Mouse (Mus musculus) forebrain, embryonic 16.5 days (tissue): Measurements from ENCODE around the gene Krt15. TPM values are rescaled to one million over a fixed set of nuclear protein-coding genes. Genes with fewer than 3 reads are reported as not detected.

ENCODE experiments used
- ATAC-seq: fragments of 200-750 bp; cut with Nextera tagmentation; 2 replicates; pipeline ENCODE4 v1.8.0; 2017; ENCODE audit warnings: mild to moderate bottlenecking, moderate library complexity
- H3K27ac ChIP-seq: fragments of 300-500 bp; sonication (generic); 2 replicates; pipeline ENCODE4 v1.5.1; 2014; ENCODE audit warnings: low read length, control low read depth
- H3K27me3 ChIP-seq: fragments of 300-500 bp; sonication (generic); replicated peaks from 2 replicates; pipeline ENCODE4 v1.6.1; 2014; ENCODE audit warnings: low read length; ENCODE audit not compliant: control insufficient read depth, insufficient read depth
- H3K36me3 ChIP-seq: fragments of 300-500 bp; sonication (generic); 2 replicates; pipeline ENCODE4 v1.6.1; 2014; ENCODE audit not compliant: control insufficient read depth, insufficient read depth
- H3K4me1 ChIP-seq: fragments of 300-500 bp; sonication (generic); replicated peaks from 2 replicates; pipeline ENCODE4 v1.6.1; 2014; ENCODE audit warnings: low read length; ENCODE audit not compliant: control insufficient read depth, insufficient read depth
- H3K4me2 ChIP-seq: fragments of 300-500 bp; sonication (generic); 2 replicates; pipeline ENCODE4 v1.6.1; 2014; ENCODE audit warnings: mild to moderate bottlenecking, low read length, control low read depth
- H3K4me3 ChIP-seq: fragments of 300-500 bp; sonication (generic); replicated peaks from 2 replicates; pipeline ENCODE4 v1.5.1; 2014; ENCODE audit warnings: mild to moderate bottlenecking, low read length, control low read depth
- H3K9ac ChIP-seq: fragments of 300-500 bp; sonication (generic); replicated peaks from 2 replicates; pipeline ENCODE4 v1.6.1; 2014; ENCODE audit warnings: low read depth, low read length, control low read depth
- H3K9me3 ChIP-seq: fragments of 300-500 bp; sonication (generic); 2 replicates; pipeline ENCODE4 v1.6.1; 2016; ENCODE audit warnings: low read length; ENCODE audit not compliant: control insufficient read depth
- WGBS: fragments of 180-500 bp; shearing (Covaris S2); extraction: QIAGEN DNeasy Blood & Tissue Kit; methylation state at CpG from one replicate; pipeline ENCODE4 v1.1.7; 2014; 5-methylcytosine and 5-hydroxymethylcytosine counted together
- polyA plus RNA-seq: library from polyadenylated mRNA; unstranded; fragments of >200 nt; fragmentation: Nextera tagmentation; extraction: Ambion mirVana; gene quantifications from 2 replicates; pipeline ENCODE4 v1.2.1, GENCODE M21; 2015

The Krt15 gene
- polyA plus RNA-seq, 1 experiment from 2014 or later = not detected

GRCm38 (mm10) chr11:100138809-100139208, 3.1 kb upstream of the Krt15 start:
- Histone ChIP-seq H3K27ac (no peak overlapping the region), H3K27me3 (no peaks in the 10 kb centered on the region), H3K9me3 (no peaks in the 10 kb centered on the region), H3K9ac (no peak overlapping the region), H3K4me3 (no peak overlapping the region), H3K4me2 (no peak overlapping the region), H3K4me1 (peaks cover 6% of the 10 kb centered on the region; the same call in 1 of the 2 replicates), H3K36me3 (no peaks in the 10 kb centered on the region)
- WGBS = 54% methylated on average over 7 of the region's 7 CpGs
- ATAC-seq = no peak

DNA sequence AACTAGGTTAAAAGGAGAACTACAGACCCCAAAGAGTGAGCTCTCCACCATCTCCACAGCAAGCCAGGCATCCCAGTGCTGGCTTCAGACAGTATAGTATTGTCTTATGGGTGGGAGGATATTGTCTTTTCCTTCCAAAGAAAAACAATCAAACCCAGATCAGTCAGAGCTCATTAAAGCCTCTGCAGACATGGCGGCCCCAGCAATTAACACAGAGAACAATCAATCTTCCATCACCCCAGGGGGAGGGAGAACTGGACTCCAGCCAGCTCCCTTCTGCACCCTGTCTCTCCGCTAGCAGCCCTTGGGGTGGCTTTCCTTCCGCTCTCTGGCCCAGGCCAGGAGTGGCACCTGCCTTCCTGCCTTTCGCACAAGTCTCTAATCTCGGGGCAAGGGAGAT, 2.0 kb upstream of the Krt15 start:
- WGBS = 20% methylated on average over 5 of the region's 5 CpGs
- ATAC-seq = peak; percentile 61; the same call in 1 of the 2 replicates
- peaks cover 6% of the 10 kb centered on the region; the same call in 1 of the 2 replicates for H3K4me1 ChIP-seq
- no peak overlapping the region for H3K27ac ChIP-seq
- H3K36me3 ChIP-seq = no peaks in the 10 kb centered on the region
- H3K9ac ChIP-seq = no peak overlapping the region
- H3K4me3 ChIP-seq = no peak overlapping the region
- no peaks in the 10 kb centered on the region for H3K27me3 ChIP-seq
- H3K9me3 ChIP-seq = no peaks in the 10 kb centered on the region
- H3K4me2 ChIP-seq = no peak overlapping the region

- H3K4me2 ChIP-seq = no peak overlapping the region
- H3K27me3 ChIP-seq = no peaks in the 10 kb centered on the region
- no peak for ATAC-seq
- H3K4me3 ChIP-seq = no peak overlapping the region
- no peak overlapping the region for H3K9ac ChIP-seq
- no peaks in the 10 kb centered on the region for H3K36me3 ChIP-seq
- peaks cover 6% of the 10 kb centered on the region; the same call in 1 of the 2 replicates for H3K4me1 ChIP-seq
- H3K27ac ChIP-seq = no peak overlapping the region
- 37% methylated on average over 5 of the region's 5 CpGs for WGBS
- no peaks in the 10 kb centered on the region for H3K9me3 ChIP-seq
Measured at GRCm38 (mm10) chr11:100136559-100136958, 831 bp upstream of the Krt15 start.

DNA sequence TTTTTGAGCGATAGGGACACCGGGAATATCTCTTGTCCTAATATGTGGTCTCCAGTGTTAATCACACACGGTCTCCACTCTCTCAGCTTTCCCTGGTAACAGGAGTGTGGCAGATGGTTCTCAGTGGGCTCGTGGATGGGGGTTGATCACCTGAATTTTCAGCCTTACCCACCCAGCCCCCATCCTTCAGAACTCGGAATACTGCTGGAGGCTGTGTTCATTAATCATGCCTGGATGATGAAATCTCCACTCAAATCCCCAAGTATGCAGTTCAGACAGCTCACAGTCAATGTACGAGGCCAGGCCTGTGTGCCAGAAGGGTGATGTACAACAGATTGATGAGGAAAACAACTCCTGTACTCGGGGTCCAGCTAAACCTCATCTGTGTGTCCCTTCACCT, 10.8 kb downstream of the Krt15 start:
- ATAC-seq = no peak
- H3K4me1 ChIP-seq = no peaks in the 10 kb centered on the region
- no peak overlapping the region for H3K4me2 ChIP-seq
- H3K4me3 ChIP-seq = no peak overlapping the region
- H3K27me3 ChIP-seq = no peaks in the 10 kb centered on the region
- no peak overlapping the region for H3K27ac ChIP-seq
- H3K9me3 ChIP-seq = no peaks in the 10 kb centered on the region
- whole genome bisulfite sequencing = 88% methylated on average over 7 of the region's 7 CpGs
- H3K36me3 ChIP-seq = no peaks in the 10 kb centered on the region
- no peak overlapping the region for H3K9ac ChIP-seq

- no peak for ATAC-seq
Measured at GRCm38 (mm10) chr11:100121466-100121865, 14.3 kb downstream of the Krt15 start, which contains the start of gene Krt13. Gene Krt13, minus strand, starts transcription at chr11:100121566.

DNA sequence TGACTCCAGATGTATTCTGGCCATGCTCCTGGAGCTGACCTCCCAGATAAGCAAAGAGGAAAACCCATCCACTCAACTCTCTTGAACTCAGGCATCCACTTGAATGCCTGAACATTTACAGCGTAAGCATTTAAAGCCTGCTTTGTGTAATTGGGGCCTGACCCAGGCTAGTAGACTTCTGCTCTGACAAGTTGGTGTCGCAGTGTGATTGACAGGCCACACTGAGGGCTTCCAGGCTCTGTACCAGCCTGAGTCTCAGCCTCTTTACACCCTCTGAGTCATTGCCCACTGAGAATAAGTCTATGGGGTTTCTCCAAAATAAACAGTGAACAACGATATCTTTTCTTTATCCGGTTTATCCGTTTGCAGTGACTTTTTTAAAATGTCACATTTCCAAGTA, 15.4 kb downstream of the Krt15 start:
- H3K4me2 ChIP-seq = no peak overlapping the region
- WGBS = 93% methylated on average over 5 of the region's 5 CpGs

More at GRCm38 (mm10) chr11:100121466-100121865, 14.3 kb downstream of the Krt15 start, which contains the start of gene Krt13:
- Histone ChIP-seq H3K36me3 (no peaks in the 10 kb centered on the region), H3K9ac (no peak within 1 kb of the TSS), H3K9me3 (no peaks in the 10 kb centered on the region), H3K4me1 (no peaks in the 10 kb centered on the region), H3K27ac (no peak within 1 kb of the TSS), H3K4me3 (no peak within 1 kb of the TSS), H3K27me3 (no peaks in the 10 kb centered on the region), H3K4me2 (no peak within 1 kb of the TSS)
- WGBS = 92% methylated on average over 3 of the region's 3 CpGs

DNA sequence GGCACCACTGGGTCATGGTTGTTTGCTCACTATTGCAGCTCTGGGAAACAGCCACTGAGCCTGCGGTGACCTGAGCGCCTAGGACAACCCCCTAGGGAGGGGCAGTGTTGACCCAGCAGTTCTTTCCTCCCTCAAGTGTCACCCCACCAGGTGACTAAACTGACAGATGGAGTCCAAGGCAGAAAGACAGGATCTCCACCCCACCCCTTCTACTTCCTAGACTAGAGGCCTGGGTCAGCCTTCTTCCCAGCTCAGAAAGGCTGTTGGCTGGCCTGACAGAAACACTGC, 22.0 kb downstream of the Krt15 start:
- Histone ChIP-seq H3K27me3 (no peaks in the 10 kb centered on the region), H3K4me2 (no peak overlapping the region), H3K27ac (no peak overlapping the region), H3K9me3 (no peaks in the 10 kb centered on the region), H3K9ac (no peak overlapping the region), H3K4me3 (no peak overlapping the region), H3K36me3 (no peaks in the 10 kb centered on the region), H3K4me1 (no peaks in the 10 kb centered on the region)
- WGBS = 90% methylated on average over 2 of the region's 2 CpGs
- no peak for ATAC-seq

More for the DNA sequence above, 15.4 kb downstream of the Krt15 start:
- Histone ChIP-seq H3K9me3 (no peaks in the 10 kb centered on the region), H3K27ac (no peak overlapping the region), H3K4me1 (no peaks in the 10 kb centered on the region), H3K9ac (no peak overlapping the region), H3K4me3 (no peak overlapping the region), H3K27me3 (no peaks in the 10 kb centered on the region), H3K36me3 (no peaks in the 10 kb centered on the region)
- no peak for ATAC-seq

- Histone ChIP-seq H3K4me2 (no peak overlapping the region), H3K9ac (no peak overlapping the region), H3K4me1 (no peaks in the 10 kb centered on the region), H3K4me3 (no peak overlapping the region), H3K27me3 (no peaks in the 10 kb centered on the region), H3K36me3 (no peaks in the 10 kb centered on the region), H3K27ac (no peak overlapping the region), H3K9me3 (no peaks in the 10 kb centered on the region)
- no peak for ATAC-seq
- 91% methylated on average over 11 of the region's 11 CpGs for WGBS
Measured at GRCm38 (mm10) chr11:100112935-100113741, 22.6 kb downstream of the Krt15 start.

GRCm38 (mm10) chr11:100105576-100106122, 30.1 kb downstream of the Krt15 start, which contains the start of gene Krt36:
Gene Krt36, minus strand, starts transcription at chr11:100105626.
- H3K4me2 ChIP-seq = no peak within 1 kb of the TSS
- ATAC-seq = no peak
- no peaks in the 10 kb centered on the region for H3K9me3 ChIP-seq
- H3K27ac ChIP-seq = no peak within 1 kb of the TSS
- H3K4me1 ChIP-seq = no peaks in the 10 kb centered on the region
- no peak within 1 kb of the TSS for H3K4me3 ChIP-seq
- 89% methylated on average over 6 of the region's 6 CpGs for WGBS
- H3K27me3 ChIP-seq = no peaks in the 10 kb centered on the region
- no peaks in the 10 kb centered on the region for H3K36me3 ChIP-seq
- H3K9ac ChIP-seq = no peak within 1 kb of the TSS
